Mouse (Mus musculus) heart, embryonic 13.5 days (tissue): Measurements from ENCODE around the gene Mtrr. TPM values are rescaled to one million over a fixed set of nuclear protein-coding genes. Genes with fewer than 3 reads are reported as not detected.
"Not testable (repeated sequence)": the region's sequence is repeated elsewhere in the genome, so short reads cannot be mapped to it uniquely, and the experiment has no call there.

Experiments used
- ATAC-seq: fragments of 200-750 bp; cut with Nextera tagmentation; 2 replicates; pipeline ENCODE4 v1.8.0; 2017; ENCODE audit warnings: moderate TSS enrichment; ENCODE audit not compliant: insufficient number of reproducible peaks, low FRiP score, low TSS enrichment; ENCODE audit errors: extremely low read depth
- H3K27ac ChIP-seq: fragments of 300-500 bp; sonication (generic); replicated peaks from 2 replicates; pipeline ENCODE4 v1.5.1; 2015; ENCODE audit warnings: moderate library complexity, mild to moderate bottlenecking, inconsistent platforms
- H3K27me3 ChIP-seq: fragments of 300-500 bp; sonication (generic); replicated peaks from 2 replicates; pipeline ENCODE4 v1.6.1; 2015; ENCODE audit warnings: mild to moderate bottlenecking, inconsistent platforms
- H3K36me3 ChIP-seq: fragments of 300-500 bp; sonication (generic); 2 replicates; pipeline ENCODE4 v1.6.1; 2015; ENCODE audit warnings: mild to moderate bottlenecking, inconsistent platforms
- H3K4me1 ChIP-seq: fragments of 300-500 bp; sonication (generic); 2 replicates; pipeline ENCODE4 v1.6.1; 2015; ENCODE audit warnings: inconsistent platforms
- H3K4me2 ChIP-seq: fragments of 300-500 bp; sonication (generic); 2 replicates; pipeline ENCODE4 v1.6.1; 2015; ENCODE audit warnings: inconsistent platforms, mild to moderate bottlenecking, moderate library complexity
- H3K4me3 ChIP-seq: fragments of 300-500 bp; sonication (generic); 2 replicates; pipeline ENCODE4 v1.5.1; 2015; ENCODE audit warnings: moderate library complexity, mild to moderate bottlenecking, inconsistent platforms
- H3K9ac ChIP-seq: fragments of 300-500 bp; sonication (generic); 2 replicates; pipeline ENCODE4 v1.6.1; 2015; ENCODE audit warnings: inconsistent platforms, mild to moderate bottlenecking, moderate library complexity
- H3K9me3 ChIP-seq: fragments of 300-500 bp; sonication (generic); 2 replicates; pipeline ENCODE4 v1.6.1; 2016; ENCODE audit warnings: inconsistent platforms
- WGBS: fragments of 180-500 bp; shearing (Covaris S2); methylation state at CpG from one replicate; pipeline ENCODE4 v1.1.7; 2015; ENCODE audit warnings: mixed read lengths; 5-methylcytosine and 5-hydroxymethylcytosine counted together
- polyA plus RNA-seq: library from polyadenylated mRNA; unstranded; fragments of >200 nt; fragmentation: Nextera tagmentation; extraction: Ambion mirVana; gene quantifications from 2 replicates; pipeline ENCODE4 v1.2.1, GENCODE M21; 2015

Mtrr gene
- polyA plus RNA-seq, 1 experiment from 2014 or later, result 19.9 TPM

DNA sequence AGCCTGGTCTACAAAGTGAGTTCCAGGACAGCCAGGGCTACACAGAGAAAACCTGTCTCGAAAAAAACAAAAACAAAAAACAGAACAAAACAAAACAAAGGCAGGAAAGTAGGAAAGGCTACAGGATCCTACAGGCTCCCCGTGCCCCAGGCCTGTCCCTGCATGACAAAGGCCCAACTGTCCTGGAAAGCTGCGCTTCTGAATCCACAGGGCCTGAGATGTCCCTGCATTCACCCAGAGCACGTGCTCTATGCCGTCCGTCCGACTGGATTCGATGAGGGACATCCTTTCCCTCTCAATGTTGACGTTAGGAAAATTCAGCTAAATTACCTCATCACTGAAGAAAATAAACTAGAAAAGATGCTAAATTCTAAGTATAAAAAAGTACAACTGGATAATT lies 13.8 kb downstream of the Mtrr start:
- Histone ChIP-seq H3K27me3 (no peaks in the 10 kb centered on the region), H3K27ac (no peak overlapping the region), H3K9me3 (no peaks in the 10 kb centered on the region), H3K4me2 (no peak overlapping the region), H3K36me3 (peaks cover 92% of the 10 kb centered on the region), H3K9ac (no peak overlapping the region), H3K4me3 (no peak overlapping the region), H3K4me1 (peaks cover 21% of the 10 kb centered on the region)
- WGBS, result 88% methylated on average over 9 of the region's 9 CpGs
- ATAC-seq, result no peak

DNA sequence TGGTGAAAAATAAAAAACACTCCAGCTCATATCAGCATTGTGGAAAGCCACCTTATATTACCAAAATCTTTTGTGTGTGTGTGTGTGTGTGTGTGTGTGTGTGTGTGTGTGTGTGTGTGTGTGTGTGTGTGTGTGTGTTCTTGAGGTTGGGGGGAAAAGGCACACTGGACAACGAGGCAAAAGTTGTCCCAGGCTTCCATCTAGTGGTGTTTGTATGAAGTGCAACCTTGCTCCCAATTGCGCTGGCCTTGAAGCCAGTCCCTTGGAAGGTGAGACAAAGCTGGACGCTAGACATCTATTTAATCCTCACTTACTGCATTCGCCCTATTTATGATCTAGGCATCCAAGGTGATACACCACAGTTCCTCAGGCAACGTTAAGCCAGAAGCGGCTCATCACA lies 28.6 kb downstream of the Mtrr start:
- not testable (repeated sequence) for H3K4me2 ChIP-seq, H3K27me3 ChIP-seq, ATAC-seq, H3K9ac ChIP-seq, H3K4me1 ChIP-seq, H3K36me3 ChIP-seq, H3K9me3 ChIP-seq, H3K27ac ChIP-seq, H3K4me3 ChIP-seq
- 18% methylated on average over 6 of the region's 6 CpGs for WGBS

Other genes with a start within 250 kb of the Mtrr start
- 18.1 and 21.7 TPM in 2 replicates for gene Fastkd3, start 85 bp upstream of the Mtrr start, polyA plus RNA-seq
- 0.29 and 0.51 TPM in 2 replicates for gene 1700001L19Rik, start 15.3 kb upstream of the Mtrr start, polyA plus RNA-seq